Mouse (Mus musculus) myocyte (in vitro differentiated cells): ENCODE results near the gene Cyb5r4. TPM values are rescaled to one million over a fixed set of nuclear protein-coding genes. Genes with fewer than 3 reads are reported as not detected.

Experiments used
- H3K27me3 ChIP-seq: one replicate; pipeline ENCODE4 v1.6.1; 2011; ENCODE audit not compliant: control insufficient read depth, insufficient read depth, insufficient read length
- H3K36me3 ChIP-seq: one replicate; pipeline ENCODE4 v1.6.1; 2011; ENCODE audit not compliant: control insufficient read depth, insufficient read depth
- H3K4me2 ChIP-seq: one replicate; pipeline ENCODE4 v1.6.1; 2011; ENCODE audit warnings: low read depth, control low read depth
- H3K4me3 ChIP-seq: one replicate; pipeline ENCODE4 v1.5.1; 2011; ENCODE audit warnings: mild to moderate bottlenecking, control low read depth, moderate library complexity
- H3K79me2 ChIP-seq: one replicate; pipeline ENCODE4 v1.6.1; 2011; ENCODE audit not compliant: control insufficient read depth, insufficient read depth
- H3ac ChIP-seq: one replicate; pipeline ENCODE4 v1.6.1; 2011; ENCODE audit not compliant: control insufficient read depth, insufficient read length
- CEBPB ChIP-seq: IDR thresholded peaks from 2 replicates; pipeline ENCODE4 v1.6.1; 2011; ENCODE audit warnings: mild to moderate bottlenecking, moderate library complexity; ENCODE audit not compliant: poor library complexity, insufficient read depth, severe bottlenecking
- E2F4 ChIP-seq: IDR thresholded peaks from one replicate; pipeline ENCODE4 v1.6.1; 2011; ENCODE audit warnings: mild to moderate bottlenecking, control low read depth, moderate library complexity; ENCODE audit not compliant: insufficient read depth
- MAX ChIP-seq: IDR thresholded peaks from one replicate; pipeline ENCODE4 v1.6.1; 2011; ENCODE audit warnings: low read depth, mild to moderate bottlenecking, control low read depth
- MYOD1 ChIP-seq, 3 experiments: IDR thresholded peaks; one replicate each; pipeline ENCODE4 v1.6.1; 2011; ENCODE audit warnings: control low read depth in 2 of 3, low read depth in 2 of 3, mild to moderate bottlenecking in 2 of 3, moderate library complexity in 1 of 3; ENCODE audit not compliant: insufficient read length in 2 of 3, control insufficient read depth in 1 of 3
- MYOG ChIP-seq, 3 experiments: IDR thresholded peaks; one replicate each; pipeline ENCODE4 v1.6.1; 2011; ENCODE audit warnings: control low read depth in 2 of 3, low read depth in 2 of 3, mild to moderate bottlenecking in 2 of 3; ENCODE audit not compliant: insufficient read length in 2 of 3, control insufficient read depth in 1 of 3, insufficient read depth in 1 of 3
- POLR2A ChIP-seq: IDR thresholded peaks from one replicate; pipeline ENCODE4 v1.6.1; 2011; ENCODE audit warnings: low read depth, mild to moderate bottlenecking, control low read depth, moderate library complexity; ENCODE audit not compliant: insufficient read length
- POLR2AphosphoS2 ChIP-seq: IDR thresholded peaks from one replicate; pipeline ENCODE4 v1.6.1; 2011; ENCODE audit warnings: low read depth, control low read depth; ENCODE audit not compliant: insufficient read length
- REST ChIP-seq: IDR thresholded peaks from one replicate; pipeline ENCODE4 v1.6.1; 2011; ENCODE audit warnings: mild to moderate bottlenecking, control low read depth, moderate library complexity; ENCODE audit not compliant: insufficient read depth, insufficient read length
- SRF ChIP-seq: IDR thresholded peaks from one replicate; pipeline ENCODE4 v1.6.1; 2011; ENCODE audit warnings: low read depth; ENCODE audit not compliant: control insufficient read depth, insufficient read length
- TCF12 ChIP-seq: IDR thresholded peaks from one replicate; pipeline ENCODE4 v1.6.1; 2011; ENCODE audit warnings: mild to moderate bottlenecking, control low read depth; ENCODE audit not compliant: poor library complexity, insufficient read depth, severe bottlenecking
- TCF3 ChIP-seq: IDR thresholded peaks from one replicate; pipeline ENCODE4 v1.6.1; 2011; ENCODE audit warnings: low read depth, control low read depth; ENCODE audit not compliant: insufficient read length
- USF1 ChIP-seq: IDR thresholded peaks from one replicate; pipeline ENCODE4 v1.6.1; 2011; ENCODE audit warnings: low read depth, mild to moderate bottlenecking, control low read depth, moderate library complexity
- polyA plus RNA-seq: library from polyadenylated mRNA; unstranded; fragments of >200 nt; fragmentation: generic; extraction: Trizol; gene quantifications from one replicate; pipeline ENCODE4 v1.2.1, GENCODE M21; 2012; ENCODE audit warnings: missing spikeins

The Cyb5r4 gene
- polyA plus RNA-seq, 1 experiment: 9.4 TPM

DNA sequence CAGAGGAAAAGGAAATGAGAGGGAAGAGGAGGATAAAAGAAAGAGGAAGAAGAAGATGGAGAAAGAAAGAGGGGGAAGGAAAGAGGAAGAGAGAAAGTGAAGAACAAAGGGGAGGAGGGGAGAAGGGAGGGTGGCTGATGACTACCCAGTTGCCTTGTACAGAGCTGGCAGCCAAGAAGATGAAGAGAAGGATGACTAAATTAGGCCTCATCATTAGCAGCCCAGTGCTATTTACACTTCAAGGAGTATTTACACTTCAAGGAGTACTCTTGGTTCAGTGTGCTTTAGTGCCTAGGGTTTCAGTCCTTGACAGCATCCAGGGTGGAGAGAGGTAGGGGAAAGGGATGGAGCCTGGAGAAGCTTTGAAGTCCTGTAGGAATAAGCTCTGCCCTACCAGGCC is 41.8 kb upstream of the Cyb5r4 start:
- Histone ChIP-seq H3K4me2 (no peak overlapping the region), H3K36me3 (no peaks in the 10 kb centered on the region), H3K79me2 (no peaks in the 10 kb centered on the region), H3ac (no peak overlapping the region), H3K27me3 (no peaks in the 10 kb centered on the region), H3K4me3 (no peak overlapping the region)
- TF ChIP-seq MYOD1 (IDR thresholded peaks at IDR 0.05; ENCODE audit: control insufficient read depth in 1 of 3, insufficient read length in 2 of 3, low read depth in 2 of 3) (no peak), MAX (no peak), CEBPB (no peak), TCF3 (no peak), REST (no peak), SRF (no peak), POLR2A (no peak), TCF12 (no peak), POLR2AphosphoS2 (no peak), MYOG (IDR thresholded peaks at IDR 0.05; ENCODE audit: control insufficient read depth in 1 of 3, insufficient read depth in 1 of 3, insufficient read length in 2 of 3, low read depth in 2 of 3) (no peak), USF1 (no peak), E2F4 (no peak)

DNA sequence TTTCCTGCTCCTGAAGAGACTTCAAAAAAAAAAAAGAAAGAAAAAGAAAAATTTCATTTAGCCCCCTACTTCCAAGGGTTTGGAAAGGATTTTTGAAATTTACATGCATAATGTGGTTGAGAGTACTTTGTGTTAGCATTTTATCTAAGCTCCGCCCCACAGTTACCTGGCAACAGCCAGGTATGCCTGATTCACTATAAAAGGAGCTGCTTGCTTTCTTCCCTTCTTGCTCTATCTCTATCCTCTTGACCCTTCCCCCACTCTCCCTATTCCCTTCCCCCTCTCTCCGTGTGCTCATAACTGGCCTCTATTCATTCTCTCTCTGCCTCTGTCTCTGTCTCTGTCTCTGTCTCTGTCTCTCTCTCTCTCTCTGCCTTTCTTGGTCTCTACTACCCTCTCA is 40.9 kb upstream of the Cyb5r4 start:
- H3K4me2 ChIP-seq: no peak overlapping the region
- H3ac ChIP-seq: no peak overlapping the region
- H3K36me3 ChIP-seq: no peaks in the 10 kb centered on the region
- no peaks in the 10 kb centered on the region for H3K79me2 ChIP-seq
- no peaks in the 10 kb centered on the region for H3K27me3 ChIP-seq
- TF ChIP-seq SRF (no peak), CEBPB (no peak), REST (no peak), E2F4 (no peak), MAX (no peak), MYOG (IDR thresholded peaks at IDR 0.05; ENCODE audit: control insufficient read depth in 1 of 3, insufficient read depth in 1 of 3, insufficient read length in 2 of 3, low read depth in 2 of 3) (no peak), POLR2A (no peak), TCF3 (no peak), USF1 (no peak), MYOD1 (IDR thresholded peaks at IDR 0.05; ENCODE audit: control insufficient read depth in 1 of 3, insufficient read length in 2 of 3, low read depth in 2 of 3) (no peak)
- H3K4me3 ChIP-seq: no peak overlapping the region

DNA sequence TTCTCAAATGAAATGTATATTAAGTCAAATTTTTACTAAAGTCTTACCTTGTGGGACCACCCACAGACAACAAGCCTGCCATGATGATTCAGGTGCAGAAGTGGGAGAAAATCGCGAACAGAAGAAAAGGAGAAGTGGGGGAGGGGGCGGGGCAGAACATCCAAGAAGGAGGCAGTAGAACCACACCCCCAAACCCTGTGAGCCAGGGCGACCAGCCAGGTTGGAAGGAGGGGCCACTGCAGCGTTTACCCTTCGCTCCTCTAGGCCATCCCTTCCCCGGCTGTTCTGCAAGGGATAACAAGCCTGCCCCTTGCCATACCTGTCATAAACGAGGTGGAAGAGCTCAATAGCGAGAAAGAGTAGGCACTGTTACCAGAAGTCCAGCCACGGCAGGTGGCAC is 40.3 kb upstream of the Cyb5r4 start:
- no peaks in the 10 kb centered on the region for H3K27me3 ChIP-seq
- no peaks in the 10 kb centered on the region for H3K36me3 ChIP-seq
- no peak overlapping the region for H3ac ChIP-seq
- TF ChIP-seq MAX (no peak), CEBPB (no peak), TCF3 (no peak), SRF (no peak), MYOD1 (IDR thresholded peaks at IDR 0.05; ENCODE audit: control insufficient read depth in 1 of 3, insufficient read length in 2 of 3, low read depth in 2 of 3) (no peak), POLR2A (no peak), POLR2AphosphoS2 (no peak)
- no peak overlapping the region for H3K4me3 ChIP-seq
- no peaks in the 10 kb centered on the region for H3K79me2 ChIP-seq
- no peak overlapping the region for H3K4me2 ChIP-seq

DNA sequence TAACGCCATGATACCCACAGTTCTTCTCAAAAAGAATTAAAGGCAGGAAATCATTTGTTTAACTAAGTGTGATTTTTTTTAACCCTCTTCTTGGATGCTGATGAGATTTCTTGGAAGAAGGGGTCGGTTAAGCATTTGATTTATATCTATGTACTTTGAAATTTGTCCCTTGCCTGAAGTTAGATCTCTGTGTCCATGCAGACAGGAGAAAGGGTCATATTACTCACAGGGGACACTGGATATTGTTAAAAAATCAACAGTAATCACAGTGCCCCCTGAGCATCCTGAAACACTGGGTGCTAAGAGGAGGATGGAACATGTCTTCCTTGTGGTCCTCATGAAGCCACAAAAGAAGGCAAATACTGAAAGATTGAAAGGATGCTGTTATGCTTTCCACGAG is 37.2 kb upstream of the Cyb5r4 start:
- no peak overlapping the region for H3K4me2 ChIP-seq

DNA sequence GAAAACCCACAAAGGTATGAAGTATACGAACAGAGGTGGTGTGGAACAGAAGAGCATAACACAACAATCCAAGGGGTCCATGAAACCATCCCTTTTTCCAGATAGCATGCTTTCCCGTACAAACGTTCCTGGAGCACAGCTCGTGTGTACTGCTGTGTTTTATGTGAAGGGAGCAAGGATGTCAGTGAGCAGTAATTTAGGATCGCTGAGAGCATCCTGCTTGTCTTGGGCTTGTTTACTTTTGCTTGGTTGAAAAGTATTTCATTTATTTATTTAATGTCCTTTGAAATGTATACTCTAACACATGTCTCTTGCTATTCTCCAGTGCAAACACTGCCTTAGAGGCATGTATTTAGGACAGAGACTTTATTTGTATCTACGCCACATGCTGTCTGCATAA is 36.7 kb upstream of the Cyb5r4 start:
- no peaks in the 10 kb centered on the region for H3K27me3 ChIP-seq
- no peak overlapping the region for H3ac ChIP-seq
- no peak overlapping the region for H3K4me3 ChIP-seq
- H3K79me2 ChIP-seq: no peaks in the 10 kb centered on the region
- H3K4me2 ChIP-seq: no peak overlapping the region
- no peaks in the 10 kb centered on the region for H3K36me3 ChIP-seq
- TF ChIP-seq TCF12: no peak
- no peak for TF ChIP-seq POLR2A

More for the DNA sequence above, 37.2 kb upstream of the Cyb5r4 start:
- Histone ChIP-seq H3ac (no peak overlapping the region), H3K36me3 (no peaks in the 10 kb centered on the region), H3K79me2 (no peaks in the 10 kb centered on the region), H3K4me3 (no peak overlapping the region), H3K27me3 (no peaks in the 10 kb centered on the region)
- TF ChIP-seq POLR2A: no peak

DNA sequence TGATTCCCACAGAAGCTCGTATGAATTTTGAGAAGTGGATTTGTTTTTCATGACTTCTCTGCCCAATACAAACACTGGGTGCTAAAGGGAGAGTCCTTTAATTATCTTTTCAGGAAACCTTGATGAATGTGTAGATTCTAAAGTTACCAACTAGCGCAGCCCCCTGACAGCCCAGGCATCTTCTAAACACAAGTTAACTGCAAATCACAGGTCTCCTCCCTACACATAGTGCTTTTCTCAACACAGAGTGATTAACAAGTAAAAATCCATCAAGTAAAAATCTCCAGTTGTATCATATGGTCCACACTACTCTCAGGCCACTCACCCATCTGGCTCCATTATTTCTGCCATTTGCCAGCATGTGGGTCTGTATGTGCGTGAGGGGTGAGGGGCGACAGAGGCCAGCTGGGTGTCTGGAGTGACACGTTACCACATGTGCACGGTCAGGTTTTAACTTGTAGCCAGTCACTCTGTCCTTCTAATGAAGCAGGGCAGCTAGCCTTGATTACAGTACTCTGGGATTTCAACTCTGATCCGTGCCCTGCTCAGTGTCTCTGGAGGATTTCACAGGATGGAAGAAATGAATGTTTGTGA is 35.0 kb upstream of the Cyb5r4 start:
- TF ChIP-seq MYOD1 (IDR thresholded peaks at IDR 0.05; ENCODE audit: control insufficient read depth in 1 of 3, insufficient read length in 2 of 3, low read depth in 2 of 3) (no peak), TCF3 (no peak), MYOG (IDR thresholded peaks at IDR 0.05; ENCODE audit: control insufficient read depth in 1 of 3, insufficient read depth in 1 of 3, insufficient read length in 2 of 3, low read depth in 2 of 3) (no peak), MAX (no peak)
- no peaks in the 10 kb centered on the region for H3K79me2 ChIP-seq

More for the DNA sequence above, 35.0 kb upstream of the Cyb5r4 start:
- no peak overlapping the region for H3K4me2 ChIP-seq
- H3K27me3 ChIP-seq: no peaks in the 10 kb centered on the region
- no peak overlapping the region for H3ac ChIP-seq
- H3K4me3 ChIP-seq: no peak overlapping the region
- H3K36me3 ChIP-seq: no peaks in the 10 kb centered on the region
